Mouse (Mus musculus): ENCODE measurements around the gene Qprt. TPM values are rescaled to one million over a fixed set of nuclear protein-coding genes. Genes with fewer than 3 reads are reported as not detected.

The Qprt gene
- polyA plus RNA-seq, 1 experiment from 2014 or later = 151 TPM

DNA sequence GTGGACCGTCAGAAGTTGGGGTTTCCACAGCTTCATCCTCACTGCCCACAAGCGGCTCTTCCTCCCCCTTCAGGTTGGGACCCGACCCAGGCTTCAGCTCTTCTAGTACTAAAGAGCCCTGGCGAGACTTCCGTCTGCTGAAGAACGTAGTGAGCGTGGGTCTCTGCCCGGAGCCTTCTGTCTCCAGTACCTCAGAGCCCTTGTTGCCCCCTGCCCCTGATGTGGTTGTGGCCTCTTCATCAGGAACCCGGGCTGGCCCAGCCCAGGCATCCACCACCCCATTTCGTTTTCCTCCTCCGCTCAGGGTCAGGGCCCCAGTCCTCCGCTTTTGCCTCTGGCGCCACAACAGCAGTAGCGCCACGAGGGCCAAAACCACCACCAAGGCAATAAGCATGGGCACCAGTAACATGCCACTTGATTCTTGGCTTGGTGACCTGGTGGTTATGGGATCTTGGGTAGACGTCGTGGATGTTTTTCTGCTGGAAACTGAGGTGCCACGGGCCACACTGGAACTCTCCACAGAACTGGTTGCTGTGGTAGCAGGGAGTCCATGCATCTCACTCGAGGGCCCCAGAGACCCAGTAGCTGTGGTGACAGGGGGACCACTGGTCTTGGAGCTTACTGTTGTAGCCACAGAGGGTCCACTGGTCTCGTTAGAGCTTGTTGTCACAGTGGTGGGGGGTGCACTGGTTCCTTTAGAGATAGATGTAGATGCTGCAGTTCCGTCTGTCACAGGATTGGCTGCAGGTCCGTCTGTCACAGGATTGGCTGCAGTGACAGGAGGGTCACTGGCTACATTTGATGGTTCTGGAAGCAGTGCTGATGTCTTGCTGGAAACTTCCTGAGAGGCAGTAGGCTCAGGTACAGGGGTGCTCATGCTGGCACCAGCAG, 14.4 kb upstream of the Qprt start:
- Histone ChIP-seq H3K9ac (replicated peaks) (peak overlapping the region; percentile 52), H3K4me2 (ENCODE audit: low read depth, low read length) (peak overlapping the region; percentile 79), H3K27me3 (ENCODE audit: insufficient read depth, low read length) (no peaks in the 10 kb centered on the region), H3K36me3 (replicated peaks; ENCODE audit: insufficient read depth, low read length) (no peaks in the 10 kb centered on the region), H3K9me3 (ENCODE audit: low read length) (no peaks in the 10 kb centered on the region), H3K27ac (ENCODE audit: low read depth) (peak overlapping the region; percentile 78), H3K4me1 (ENCODE audit: insufficient read depth) (peaks cover 41% of the 10 kb centered on the region), H3K4me3 (ENCODE audit: low read depth, low read length) (peak overlapping the region; percentile 40)
- TF ChIP-seq EP300 (IDR thresholded peaks at IDR 0.05; ENCODE audit: low read depth) (no peak), CTCF (IDR thresholded peaks at IDR 0.05; ENCODE audit: low read depth) (no peak)
- DNase-seq (no peak), ATAC-seq (no peak)
- 47% methylated on average over 22 of the region's 22 CpGs for WGBS (ENCODE audit: insufficient replicate concordance)

DNA sequence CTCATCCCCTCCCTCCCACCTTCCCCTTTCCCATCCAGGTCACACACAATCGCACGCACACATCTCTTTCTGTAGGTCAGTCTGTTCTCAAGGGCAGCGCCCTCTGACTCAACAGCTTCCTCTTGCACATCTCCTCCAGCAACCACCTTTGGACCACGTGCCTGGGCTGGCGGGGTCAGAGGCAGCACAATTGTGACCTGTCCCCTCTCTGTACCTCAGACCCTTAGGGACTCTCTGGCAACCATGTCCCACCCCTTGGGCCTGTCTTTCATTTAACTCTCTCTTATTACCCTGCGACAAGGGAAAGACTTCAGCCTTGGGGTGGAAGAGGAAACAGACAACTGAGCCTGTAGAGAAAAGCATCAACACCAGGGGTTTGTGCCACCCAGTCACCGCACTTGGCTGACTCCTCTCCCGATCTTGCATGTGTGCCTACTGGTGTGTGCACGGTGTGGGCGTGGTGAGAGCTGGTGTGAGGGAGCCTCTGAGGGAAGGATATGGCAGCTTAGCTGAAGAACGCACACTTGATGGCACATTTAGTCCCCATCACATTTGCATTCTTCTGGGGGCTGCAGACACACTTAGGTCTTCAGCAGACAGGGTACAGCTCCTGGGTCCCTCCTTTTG, 12.9 kb upstream of the Qprt start:
- H3K27me3 ChIP-seq (ENCODE audit: insufficient read depth, low read length) = no peaks in the 10 kb centered on the region
- peak overlapping the region; percentile 40 for H3K4me3 ChIP-seq (ENCODE audit: low read depth, low read length)
- H3K4me2 ChIP-seq (ENCODE audit: low read depth, low read length) = peak overlapping the region; percentile 79
- no peak overlapping the region for H3K9ac ChIP-seq (replicated peaks)
- peak overlapping the region; percentile 69 for H3K27ac ChIP-seq (ENCODE audit: low read depth)
- WGBS (ENCODE audit: insufficient replicate concordance) = 37% methylated on average over 11 of the region's 11 CpGs
- ATAC-seq = peak; percentile 33; the same call in 1 of the 2 replicates
- no peak for TF ChIP-seq CTCF (IDR thresholded peaks at IDR 0.05; ENCODE audit: low read depth)
- no peak for TF ChIP-seq EP300 (IDR thresholded peaks at IDR 0.05; ENCODE audit: low read depth)
- no peaks in the 10 kb centered on the region for H3K9me3 ChIP-seq (ENCODE audit: low read length)
- peak; percentile 67 for DNase-seq
- H3K4me1 ChIP-seq (ENCODE audit: insufficient read depth) = peaks cover 41% of the 10 kb centered on the region
- H3K36me3 ChIP-seq (replicated peaks; ENCODE audit: insufficient read depth, low read length) = no peaks in the 10 kb centered on the region

DNA sequence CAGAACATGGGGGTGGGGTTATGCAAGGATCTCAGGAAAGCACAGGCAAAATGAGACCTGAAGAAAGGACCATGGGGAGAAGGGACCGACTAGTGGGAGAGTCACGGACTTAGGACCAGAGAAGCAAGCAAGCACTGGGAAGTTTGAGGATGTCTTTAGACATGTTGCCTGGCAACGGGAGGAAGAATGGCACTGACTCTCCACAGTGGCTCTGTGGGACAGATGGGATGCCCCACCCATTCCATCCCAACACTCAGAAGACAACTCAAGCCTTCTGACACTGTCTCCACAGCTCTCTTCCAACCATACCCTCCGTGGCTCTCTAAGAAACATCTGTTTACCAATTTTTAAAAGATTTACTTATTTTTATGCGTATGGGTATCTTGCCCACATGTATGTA, 11.1 kb upstream of the Qprt start:
- Histone ChIP-seq H3K27me3 (ENCODE audit: insufficient read depth, low read length) (no peaks in the 10 kb centered on the region), H3K36me3 (replicated peaks; ENCODE audit: insufficient read depth, low read length) (no peaks in the 10 kb centered on the region), H3K27ac (ENCODE audit: low read depth) (no peak overlapping the region), H3K4me1 (ENCODE audit: insufficient read depth) (peaks cover 43% of the 10 kb centered on the region), H3K9me3 (ENCODE audit: low read length) (no peaks in the 10 kb centered on the region), H3K4me2 (ENCODE audit: low read depth, low read length) (no peak overlapping the region), H3K9ac (replicated peaks) (no peak overlapping the region), H3K4me3 (ENCODE audit: low read depth, low read length) (no peak overlapping the region)
- DNase-seq = no peak
- ATAC-seq = no peak
- no peak for TF ChIP-seq EP300 (IDR thresholded peaks at IDR 0.05; ENCODE audit: low read depth)
- no peak for TF ChIP-seq CTCF (IDR thresholded peaks at IDR 0.05; ENCODE audit: low read depth)
- 78% methylated on average over 5 of the region's 5 CpGs for WGBS (ENCODE audit: insufficient replicate concordance)

DNA sequence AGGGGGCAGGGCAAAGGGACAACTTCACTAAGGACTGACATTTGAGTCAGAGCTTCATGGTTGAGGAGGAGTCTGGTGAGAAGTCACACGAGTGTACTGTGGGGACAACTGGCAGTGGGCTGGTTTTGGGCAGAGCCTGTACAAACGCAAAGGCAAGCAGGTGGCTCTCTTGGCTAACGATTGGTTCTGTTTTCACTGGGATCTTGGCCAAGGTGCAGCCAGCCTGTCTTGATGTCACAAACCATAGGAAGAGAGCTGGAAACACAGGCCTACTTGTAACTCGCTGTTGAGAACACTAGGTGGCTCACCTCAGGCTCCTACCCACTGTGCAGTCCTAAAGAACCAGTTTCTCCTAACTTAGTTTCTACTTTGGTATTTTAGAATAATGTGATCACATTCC, 7.6 kb upstream of the Qprt start:
- Histone ChIP-seq H3K9ac (replicated peaks) (no peak overlapping the region), H3K27ac (ENCODE audit: low read depth) (no peak overlapping the region), H3K4me1 (ENCODE audit: insufficient read depth) (peaks cover 19% of the 10 kb centered on the region), H3K36me3 (replicated peaks; ENCODE audit: insufficient read depth, low read length) (no peaks in the 10 kb centered on the region), H3K4me2 (ENCODE audit: low read depth, low read length) (no peak overlapping the region), H3K9me3 (ENCODE audit: low read length) (no peaks in the 10 kb centered on the region; the same call in 1 of the 2 replicates), H3K4me3 (ENCODE audit: low read depth, low read length) (no peak overlapping the region), H3K27me3 (ENCODE audit: insufficient read depth, low read length) (no peaks in the 10 kb centered on the region)
- TF ChIP-seq CTCF (IDR thresholded peaks at IDR 0.05; ENCODE audit: low read depth) (peak; percentile 84), EP300 (IDR thresholded peaks at IDR 0.05; ENCODE audit: low read depth) (peak; percentile 44; the same call in 1 of the 2 replicates)
- DNase-seq (peak; percentile 66), ATAC-seq (peak; percentile 91)
- WGBS (ENCODE audit: insufficient replicate concordance) = 12% methylated on average over 4 of the region's 4 CpGs

DNA sequence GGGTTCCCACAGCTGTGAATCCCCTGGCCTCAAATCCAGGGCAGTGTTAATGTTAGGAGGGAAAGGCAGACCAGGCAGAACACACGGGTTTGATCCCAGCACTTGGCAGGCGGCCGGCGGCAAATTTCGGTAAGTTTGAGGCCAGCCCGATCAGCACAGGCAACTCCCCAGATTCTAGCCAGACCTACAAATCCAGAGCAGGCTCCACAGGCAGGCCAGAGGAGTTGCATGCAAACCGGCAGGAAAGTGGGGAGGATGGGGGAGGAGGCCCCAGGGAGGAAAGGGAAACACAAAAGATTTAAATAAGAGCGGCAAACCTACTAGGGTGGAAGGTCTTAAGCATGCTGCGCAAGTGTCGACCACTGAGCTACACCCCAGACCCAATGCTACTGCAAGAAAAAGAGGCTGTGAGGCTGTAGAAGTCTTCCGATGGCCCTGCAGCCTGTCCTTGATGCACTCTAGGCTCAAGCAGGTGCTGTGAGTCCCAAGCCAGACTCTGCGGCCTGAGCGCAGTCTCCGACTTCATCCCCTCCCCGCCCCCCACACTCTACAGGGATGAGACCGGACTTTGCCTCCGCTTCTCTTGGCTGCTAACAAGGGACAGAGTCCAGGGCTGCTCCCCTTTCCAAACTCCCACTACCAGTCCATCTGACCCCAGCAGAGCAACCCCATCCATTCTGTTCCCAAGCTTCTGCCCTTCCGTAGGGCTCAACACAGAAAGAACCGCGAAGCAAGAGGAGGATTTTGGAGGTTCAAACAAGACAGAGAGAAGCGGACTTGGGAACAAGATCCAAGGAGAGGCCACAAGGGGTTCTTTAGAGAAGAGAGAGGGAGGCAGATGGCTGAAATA, 740 bp downstream of the Qprt start:
- H3K36me3 ChIP-seq (replicated peaks; ENCODE audit: insufficient read depth, low read length) = no peaks in the 10 kb centered on the region
- H3K27me3 ChIP-seq (ENCODE audit: insufficient read depth, low read length) = no peaks in the 10 kb centered on the region
- H3K9ac ChIP-seq (replicated peaks) = peak overlapping the region; percentile 68
- DNase-seq (peak; percentile 73), ATAC-seq (peak; percentile 86)
- peak overlapping the region; percentile 97 for H3K27ac ChIP-seq (ENCODE audit: low read depth)
- WGBS (ENCODE audit: insufficient replicate concordance) = 46% methylated on average over 21 of the region's 21 CpGs
- peak overlapping the region; percentile 48 for H3K4me3 ChIP-seq (ENCODE audit: low read depth, low read length)
- peak overlapping the region; percentile 64 for H3K4me2 ChIP-seq (ENCODE audit: low read depth, low read length)
- H3K4me1 ChIP-seq (ENCODE audit: insufficient read depth) = peaks cover 22% of the 10 kb centered on the region
- TF ChIP-seq CTCF (IDR thresholded peaks at IDR 0.05; ENCODE audit: low read depth) (no peak), EP300 (IDR thresholded peaks at IDR 0.05; ENCODE audit: low read depth) (no peak; the same call in 1 of the 2 replicates)
- H3K9me3 ChIP-seq (ENCODE audit: low read length) = peaks cover 6% of the 10 kb centered on the region; the same call in 1 of the 2 replicates
